10 mouse cellular contexts compared by ENCODE assay signal in genomic region chr10:120811796-120812443, GRCm38 (mm10).
A peak's percentile ranks its signal among the peaks of the same experiment; 100 is the strongest.
DNase-seq lines count a peak whose midpoint lies in the region; ATAC-seq and TF ChIP-seq lines count a peak whose summit lies in the region.
"Had no signal": no experiment of that assay in that cellular context is flagged by ENCODE, and none has a peak within 500 bp of the region (broad histone marks: within the 10 kb centered on the region; RNA-seq: fewer than 3 reads in every experiment).

No protein-coding gene starts in this region.

- TF ChIP-seq CTCF in spleen, adult 2 months (IDR thresholded peaks at IDR 0.05; ENCODE audit: extremely low read depth, insufficient read depth, insufficient read length, insufficient replicate concordance): no peak

- no peaks in the 10 kb centered on the region for H3K27me3 ChIP-seq in heart, embryonic 13.5 days (replicated peaks)
- 0 out of 2 replicates have a peak, but pooled peaks cover 2% of the 10 kb centered on the region for H3K27me3 ChIP-seq in spleen, adult 2 months (ENCODE audit: control insufficient read depth, insufficient read depth, low read length)
- no peaks in the 10 kb centered on the region for H3K27me3 ChIP-seq in limb, embryonic 11.5 days (ENCODE audit: control insufficient read depth, insufficient read depth, low read length)
- H3K27me3 ChIP-seq in stomach, embryonic 15.5 days (replicated peaks): no peaks in the 10 kb centered on the region
- H3K27me3 ChIP-seq: CH12.LX had no signal

- peak overlapping the region; percentile 75 for H3K27ac ChIP-seq in heart, embryonic 13.5 days (replicated peaks)
- no peak overlapping the region for H3K27ac ChIP-seq in spleen, adult 2 months (ENCODE audit: insufficient read depth, low read length)
- H3K27ac ChIP-seq in limb, embryonic 11.5 days (replicated peaks; ENCODE audit: low read depth, low read length): peak overlapping the region; percentile 51; the same call in 1 of the 2 replicates
- peak overlapping the region; percentile 84 for H3K27ac ChIP-seq in stomach, embryonic 15.5 days

- H3K9ac ChIP-seq in heart, embryonic 13.5 days: peak overlapping the region; percentile 64
- H3K9ac ChIP-seq in limb, embryonic 11.5 days (ENCODE audit: low read length): no peak overlapping the region
- H3K9ac ChIP-seq in stomach, embryonic 15.5 days: no peak overlapping the region; the same call in 1 of the 2 replicates

- intact Hi-C loops in heart, postnatal 36 days (cut with DNase I): no loop called here

- no peak for TF ChIP-seq POLR2A in spleen, adult 2 months (IDR thresholded peaks at IDR 0.05; ENCODE audit: low read depth, low read length)

- peak overlapping the region; percentile 55 for H3K4me2 ChIP-seq in heart, embryonic 13.5 days
- no peak overlapping the region for H3K4me2 ChIP-seq in limb, embryonic 11.5 days (ENCODE audit: low read depth, severe bottlenecking)
- peak overlapping the region; percentile 55 for H3K4me2 ChIP-seq in stomach, embryonic 15.5 days

- 36% methylated on average over 24 of the region's 24 CpGs for WGBS in heart, embryonic 13.5 days
- WGBS in spleen, adult 2 months: 12% methylated on average over 24 of the region's 24 CpGs
- WGBS in limb, embryonic 11.5 days: 60% methylated on average over 24 of the region's 24 CpGs
- 16% methylated on average over 24 of the region's 24 CpGs for WGBS in stomach, embryonic 15.5 days

- ATAC-seq in heart, embryonic 13.5 days (ENCODE audit: extremely low read depth, insufficient number of reproducible peaks, low FRiP score, low TSS enrichment): no peak; the same call in 1 of the 2 replicates
- no peak for ATAC-seq in limb, embryonic 11.5 days (ENCODE audit: insufficient number of reproducible peaks, low FRiP score, low TSS enrichment, low read depth)
- ATAC-seq in stomach, embryonic 15.5 days (ENCODE audit: insufficient read depth, low FRiP score, low read depth): 0 out of 2 replicates have a peak, but pooled peaks have one; percentile 25

- DNase-seq in heart, postnatal 36 days: no peak
- DNase-seq in spleen, adult 2 months (ENCODE audit: low read depth in 1 of 2, low spot score in 2 of 2): no peak
- no peak for DNase-seq in spleen, adult 12 weeks (ENCODE audit: low spot score)
- DNase-seq in limb, embryonic 11.5 days (ENCODE audit: low spot score): peak; percentile 27
- no peak for DNase-seq in right cerebral cortex, adult 18-20 months
- no peak for DNase-seq in cerebellum, postnatal 4 days (ENCODE audit: low spot score in 2 of 2)

- peak overlapping the region; percentile 24 for H3K4me3 ChIP-seq in heart, embryonic 13.5 days
- H3K4me3 ChIP-seq in spleen, adult 2 months (ENCODE audit: extremely low read depth, insufficient read depth, insufficient read length): peak overlapping the region; percentile 47
- no peak overlapping the region for H3K4me3 ChIP-seq in limb, embryonic 11.5 days (ENCODE audit: low read depth, low read length)
- peak overlapping the region; percentile 19 for H3K4me3 ChIP-seq in stomach, embryonic 15.5 days (replicated peaks)
- H3K4me3 ChIP-seq: erythroblast, embryonic 14.5 days had no signal

- peaks cover 24% of the 10 kb centered on the region; the same call in 1 of the 2 replicates for H3K36me3 ChIP-seq in heart, embryonic 13.5 days
- H3K36me3 ChIP-seq in spleen, adult 2 months (ENCODE audit: control insufficient read depth, insufficient read depth, low read length): no peaks in the 10 kb centered on the region
- no peaks in the 10 kb centered on the region for H3K36me3 ChIP-seq in limb, embryonic 11.5 days (ENCODE audit: control insufficient read depth, insufficient read depth, low read length)
- no peaks in the 10 kb centered on the region for H3K36me3 ChIP-seq in stomach, embryonic 15.5 days

- H3K9me3 ChIP-seq in heart, embryonic 13.5 days: no peaks in the 10 kb centered on the region
- no peaks in the 10 kb centered on the region for H3K9me3 ChIP-seq in limb, embryonic 11.5 days (ENCODE audit: control insufficient read depth, low read length)
- H3K9me3 ChIP-seq in stomach, embryonic 15.5 days: no peaks in the 10 kb centered on the region

- H3K4me1 ChIP-seq in heart, embryonic 13.5 days: peaks cover 37% of the 10 kb centered on the region
- no peaks in the 10 kb centered on the region for H3K4me1 ChIP-seq in spleen, adult 2 months (ENCODE audit: control insufficient read depth, insufficient read depth, insufficient read length)
- peaks cover 31% of the 10 kb centered on the region for H3K4me1 ChIP-seq in limb, embryonic 11.5 days (ENCODE audit: control insufficient read depth, insufficient read depth, low read length)
- peaks cover 17% of the 10 kb centered on the region; the same call in 1 of the 2 replicates for H3K4me1 ChIP-seq in stomach, embryonic 15.5 days
